Mouse (Mus musculus) olfactory bulb, adult 2 months (tissue): ENCODE data around the gene Rcsd1.

Experiments used
- CTCF ChIP-seq: fragments of 200-500 bp; IDR thresholded peaks from 2 replicates; pipeline ENCODE4 v1.5.1; 2012; ENCODE audit warnings: low read depth, mild to moderate bottlenecking, low read length, moderate library complexity; ENCODE audit not compliant: insufficient read depth
- POLR2A ChIP-seq: fragments of 200-500 bp; IDR thresholded peaks from 2 replicates; pipeline ENCODE4 v1.6.1; 2012; ENCODE audit warnings: mild to moderate bottlenecking, low read depth, low read length, moderate library complexity; ENCODE audit not compliant: insufficient read depth

GRCm38 (mm10) chr1:165713798-165714197 is 4.2 kb upstream of the Rcsd1 start:
- TF ChIP-seq CTCF (no peak), POLR2A (no peak)
